Mouse (Mus musculus) liver (tissue): ENCODE measurements around the gene Gm35134.
"Not testable (repeated sequence)": the region's sequence is repeated elsewhere in the genome, so short reads cannot be mapped to it uniquely, and the experiment has no call there.

Experiments
- DNase-seq: peaks from one replicate; pipeline ENCODE4 v3.0.0-alpha.2; 2020; ENCODE audit warnings: mixed read lengths

The Gm35134 gene

GRCm38 (mm10) chrY:19112707-19113106 lies at the start of gene Gm35134:
Gene Gm35134, plus strand, starts transcription at chrY:19113007.
- DNase-seq: not testable (repeated sequence)
